Mouse (Mus musculus) CH12.LX (cell line): ENCODE data around the gene Cmtm2b. TPM values are rescaled to one million over a fixed set of nuclear protein-coding genes. Genes with fewer than 3 reads are reported as not detected.

Experiments used
- DNase-seq: peaks from one replicate; pipeline ENCODE4 v3.0.0-alpha.2; 2013; ENCODE audit errors: extremely low read depth
- H3K27ac ChIP-seq: 2 replicates; pipeline ENCODE4 v1.5.1; 2012; ENCODE audit warnings: low read depth, mild to moderate bottlenecking, control low read depth, moderate library complexity; ENCODE audit not compliant: insufficient read depth
- H3K27me3 ChIP-seq: replicated peaks from 2 replicates; pipeline ENCODE3; 2012; ENCODE audit warnings: inconsistent platforms
- H3K36me3 ChIP-seq, 2 experiments: replicated peaks in 1 of 2; 2 replicates each; pipeline versions ENCODE3 to v1.6.1; 2012; ENCODE audit warnings: inconsistent platforms in 1 of 2, low read length in 1 of 2, mild to moderate bottlenecking in 1 of 2, mixed read lengths in 1 of 2, moderate library complexity in 1 of 2; ENCODE audit not compliant: control insufficient read depth in 1 of 2, insufficient read depth in 1 of 2
- H3K4me1 ChIP-seq, 2 experiments: 2 replicates each; pipeline ENCODE4 v1.6.1; 2012; ENCODE audit warnings: inconsistent platforms in 1 of 2, moderate library complexity in 1 of 2; ENCODE audit not compliant: insufficient read depth in 2 of 2, control insufficient read depth in 1 of 2
- H3K4me2 ChIP-seq: 2 replicates; pipeline ENCODE4 v1.6.1; 2012; ENCODE audit warnings: low read depth, mild to moderate bottlenecking, control low read depth; ENCODE audit not compliant: poor library complexity, insufficient read depth, severe bottlenecking
- H3K4me3 ChIP-seq, 3 experiments: fragments of 150-350 bp in 1 of 3; sonication (generic) in 1 of 3; replicated peaks in 1 of 3; 2 replicates each; pipeline versions ENCODE3 to v1.5.1; 2011 to 2012; ENCODE audit warnings: low read depth in 2 of 3, low read length in 2 of 3, mild to moderate bottlenecking in 2 of 3, moderate library complexity in 2 of 3, control low read depth in 1 of 3, improper control_type of control experiment in 1 of 3, inconsistent platforms in 1 of 3, mixed read lengths in 1 of 3; ENCODE audit not compliant: poor library complexity in 1 of 3
- H3K79me2 ChIP-seq: replicated peaks from 2 replicates; pipeline ENCODE4 v1.6.1; 2012; ENCODE audit warnings: mild to moderate bottlenecking, moderate library complexity; ENCODE audit not compliant: control insufficient read depth, poor library complexity, insufficient read depth, severe bottlenecking; ENCODE audit errors: extremely low read depth
- H3K9ac ChIP-seq: 2 replicates; pipeline ENCODE4 v1.6.1; 2012; ENCODE audit warnings: low read depth, mild to moderate bottlenecking, control low read depth, moderate library complexity; ENCODE audit not compliant: insufficient read depth
- H3K9me3 ChIP-seq: replicated peaks from 2 replicates; pipeline ENCODE3; 2012; ENCODE audit warnings: low read length, inconsistent platforms, mixed read lengths
- CTCF ChIP-seq, 2 experiments: IDR thresholded peaks in 1 of 2; conservative IDR thresholded peaks in 1 of 2; 2 replicates each; pipeline ENCODE4 v1.5.1; 2011 to 2012; ENCODE audit warnings: low read depth in 2 of 2, low read length in 2 of 2, improper control_type of control experiment in 1 of 2, inconsistent platforms in 1 of 2, mild to moderate bottlenecking in 1 of 2, moderate library complexity in 1 of 2
- E2F4 ChIP-seq: IDR thresholded peaks from 2 replicates; pipeline ENCODE4 v1.6.1; 2011; ENCODE audit warnings: low read depth, low read length, improper control_type of control experiment; ENCODE audit not compliant: insufficient replicate concordance
- EP300 ChIP-seq: IDR thresholded peaks from 2 replicates; pipeline ENCODE4 v1.6.1; 2011; ENCODE audit warnings: low read length, improper control_type of control experiment
- ETS1 ChIP-seq: conservative IDR thresholded peaks from 2 replicates; pipeline ENCODE4 v1.6.1; 2012; ENCODE audit warnings: low read depth, mild to moderate bottlenecking, inconsistent platforms, low read length, improper control_type of control experiment, moderate library complexity
- HCFC1 ChIP-seq: IDR thresholded peaks from 2 replicates; pipeline ENCODE4 v1.6.1; 2012; ENCODE audit warnings: low read depth, mild to moderate bottlenecking, inconsistent platforms, low read length, improper control_type of control experiment
- JUN ChIP-seq: IDR thresholded peaks from 2 replicates; pipeline ENCODE4 v1.6.1; 2011; ENCODE audit warnings: low read depth, mild to moderate bottlenecking, low read length, improper control_type of control experiment, moderate library complexity; ENCODE audit not compliant: insufficient read depth
- KAT2A ChIP-seq: IDR thresholded peaks from 2 replicates; pipeline ENCODE4 v1.6.1; 2012; ENCODE audit warnings: low read length, improper control_type of control experiment, inconsistent platforms; ENCODE audit not compliant: insufficient replicate concordance
- MAFK ChIP-seq: IDR thresholded peaks from 2 replicates; pipeline ENCODE4 v1.6.1; 2011; ENCODE audit warnings: low read length, improper control_type of control experiment; ENCODE audit not compliant: insufficient replicate concordance
- MAX ChIP-seq: IDR thresholded peaks from 2 replicates; pipeline ENCODE4 v1.6.1; 2011; ENCODE audit warnings: low read length, improper control_type of control experiment
- MEF2A ChIP-seq: IDR thresholded peaks from 2 replicates; pipeline ENCODE4 v1.6.1; 2014; ENCODE audit warnings: low read depth, mild to moderate bottlenecking, inconsistent platforms, low read length, improper control_type of control experiment, borderline replicate concordance
- MXI1 ChIP-seq: IDR thresholded peaks from 2 replicates; pipeline ENCODE4 v1.6.1; 2011; ENCODE audit warnings: mild to moderate bottlenecking, low read depth, low read length, improper control_type of control experiment
- NRF1 ChIP-seq: IDR thresholded peaks from 2 replicates; pipeline ENCODE4 v1.6.1; 2014; ENCODE audit warnings: low read depth, mild to moderate bottlenecking, inconsistent platforms, low read length, improper control_type of control experiment, moderate library complexity
- RCOR1 ChIP-seq: conservative IDR thresholded peaks from 2 replicates; pipeline ENCODE4 v1.6.1; 2012; ENCODE audit warnings: low read depth, mild to moderate bottlenecking, inconsistent platforms, low read length, improper control_type of control experiment
- SIN3A ChIP-seq: IDR thresholded peaks from 2 replicates; pipeline ENCODE4 v1.6.1; 2012; ENCODE audit warnings: low read length, improper control_type of control experiment, inconsistent platforms
- SMC3 ChIP-seq: IDR thresholded peaks from 2 replicates; pipeline ENCODE4 v1.6.1; 2011; ENCODE audit warnings: low read depth, low read length, improper control_type of control experiment
- TBP ChIP-seq: conservative IDR thresholded peaks from 2 replicates; pipeline ENCODE4 v1.6.1; 2011; ENCODE audit warnings: low read depth, low read length, improper control_type of control experiment
- ZC3H11A ChIP-seq: IDR thresholded peaks from 2 replicates; pipeline ENCODE4 v1.6.1; 2012; ENCODE audit warnings: low read depth, mild to moderate bottlenecking, inconsistent platforms, low read length, improper control_type of control experiment
- ZKSCAN1 ChIP-seq: IDR thresholded peaks from 2 replicates; pipeline ENCODE4 v1.6.1; 2012; ENCODE audit warnings: low read depth, inconsistent platforms, low read length, improper control_type of control experiment, borderline replicate concordance
- dilution Hi-C: fragments of 300-500 bp; cut with MboI; formaldehyde crosslinking; loops from 2 replicates; pipeline ENCODE4 v1.14.3; 2020; ENCODE audit warnings: low sequenced_read_pairs; ENCODE audit not compliant: extremely low pct_unique_long_range_greater_than_20kb, extremely low pct_ligation_motif_present
- in situ Hi-C: fragments of 300-500 bp; cut with MboI; formaldehyde crosslinking; loops from 3 replicates; pipeline ENCODE4 v1.14.3; 2019; ENCODE audit warnings: low sequenced_read_pairs, low pct_ligation_motif_present, low pct_unique_long_range_greater_than_20kb, mixed read lengths
- polyA plus RNA-seq: library from polyadenylated mRNA; unstranded; fragments of >175 nt; gene quantifications from 2 replicates; pipeline ENCODE4 v1.2.1, GENCODE M21; 2012; ENCODE audit warnings: low read depth; ENCODE audit not compliant: insufficient read length
- total RNA-seq, 2 experiments: library from RNA; depleted of rRNA; stranded (reverse); fragments of 300-350 nt in 1 of 2; fragments of >200 nt in 1 of 2; gene quantifications; 2 replicates each; pipeline ENCODE4 v1.2.3; 2012 to 2014

Cmtm2b gene
- total and polyA plus RNA-seq, 3 experiments = not detected

DNA sequence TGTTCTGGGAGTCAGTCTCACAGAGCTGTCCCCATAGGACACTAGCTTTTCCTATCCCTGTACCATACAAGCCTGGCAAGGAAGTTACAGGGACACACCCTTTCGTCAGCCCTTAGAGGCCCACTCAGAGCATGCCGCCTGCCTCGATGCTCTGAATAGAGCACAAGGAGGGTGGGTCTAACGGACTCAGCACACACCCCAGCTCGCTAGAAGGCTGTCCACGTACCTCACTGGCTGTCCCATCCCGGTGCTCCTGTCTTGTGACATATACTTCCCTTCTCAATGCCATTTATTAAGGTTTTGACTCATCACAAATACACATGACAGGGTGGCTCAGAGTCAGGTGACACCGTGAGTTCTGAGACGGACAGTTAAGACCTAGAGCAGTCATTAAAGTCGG, 32.5 kb downstream of the Cmtm2b start:
- no peak overlapping the region for H3K27ac ChIP-seq
- H3K4me3 ChIP-seq = no peak overlapping the region
- H3K36me3 ChIP-seq = peaks cover 0 to 24% of the 10 kb centered on the region in 2 experiments
- no peaks in the 10 kb centered on the region for H3K79me2 ChIP-seq
- no peak overlapping the region for H3K4me2 ChIP-seq
- H3K9me3 ChIP-seq = no peaks in the 10 kb centered on the region
- TF ChIP-seq MAFK (no peak), HCFC1 (no peak), ETS1 (no peak), ZKSCAN1 (no peak), KAT2A (no peak), MXI1 (no peak), SIN3A (no peak), SMC3 (no peak), TBP (no peak), MAX (no peak), NRF1 (no peak), MEF2A (no peak), RCOR1 (no peak), CTCF (conservative IDR thresholded peaks at IDR 0.05 in 1 of 2, IDR thresholded peaks at IDR 0.05 in 1 of 2; ENCODE audit: low read depth in 2 of 2, low read length in 2 of 2) (no peak), JUN (no peak)
- dilution Hi-C loops = no loop called here
- no peaks in the 10 kb centered on the region for H3K27me3 ChIP-seq
- in situ Hi-C loops = loop anchor here (25.0 kb wide), 1 partner anchor 183 kb away; the partner anchor contains the start of genes Car7 and Nae1
- DNase-seq = no peak
- H3K9ac ChIP-seq = no peak overlapping the region
- H3K4me1 ChIP-seq = no peaks in the 10 kb centered on the region

DNA sequence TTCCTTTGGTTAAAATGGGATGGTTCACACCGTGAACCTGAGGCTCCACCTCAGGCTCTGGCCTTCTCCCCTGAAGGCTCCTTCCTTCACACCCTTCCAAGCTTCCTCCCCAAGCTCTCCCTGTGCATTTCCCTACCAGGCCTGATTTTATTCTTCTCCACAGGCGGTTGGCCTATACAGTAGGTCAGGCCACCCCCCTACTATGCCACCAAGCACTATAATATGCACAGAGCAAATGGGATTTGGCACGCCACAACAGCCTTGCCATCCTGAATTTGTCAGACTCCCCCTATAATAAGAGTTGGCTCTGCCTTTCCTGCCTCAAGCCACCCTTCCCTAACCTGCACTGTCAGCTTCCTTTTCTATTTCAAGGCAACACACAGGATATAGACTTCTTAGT, 36.6 kb downstream of the Cmtm2b start:
- DNase-seq = no peak
- Histone ChIP-seq H3K27me3 (no peaks in the 10 kb centered on the region), H3K36me3 (peaks cover 0 to 23% of the 10 kb centered on the region in 2 experiments), H3K4me3 (no peak overlapping the region), H3K79me2 (no peaks in the 10 kb centered on the region), H3K4me1 (peaks cover 0 to 6% of the 10 kb centered on the region in 2 experiments; a peak in 1 of 4 replicates), H3K4me2 (no peak overlapping the region), H3K9me3 (no peaks in the 10 kb centered on the region), H3K27ac (no peak overlapping the region), H3K9ac (no peak overlapping the region)
- no peak for TF ChIP-seq E2F4
- TF ChIP-seq SIN3A = no peak
- TF ChIP-seq HCFC1 = no peak
- no peak for TF ChIP-seq NRF1
- TF ChIP-seq ZC3H11A = no peak
- TF ChIP-seq EP300 = no peak
- dilution Hi-C loops = no loop called here
- in situ Hi-C loops = loop anchor here (25.0 kb wide), 1 partner anchor 179 kb away; the partner anchor contains the start of genes Car7 and Nae1
